ENCODE assay signal across 15 mouse cellular contexts in the genomic region with DNA sequence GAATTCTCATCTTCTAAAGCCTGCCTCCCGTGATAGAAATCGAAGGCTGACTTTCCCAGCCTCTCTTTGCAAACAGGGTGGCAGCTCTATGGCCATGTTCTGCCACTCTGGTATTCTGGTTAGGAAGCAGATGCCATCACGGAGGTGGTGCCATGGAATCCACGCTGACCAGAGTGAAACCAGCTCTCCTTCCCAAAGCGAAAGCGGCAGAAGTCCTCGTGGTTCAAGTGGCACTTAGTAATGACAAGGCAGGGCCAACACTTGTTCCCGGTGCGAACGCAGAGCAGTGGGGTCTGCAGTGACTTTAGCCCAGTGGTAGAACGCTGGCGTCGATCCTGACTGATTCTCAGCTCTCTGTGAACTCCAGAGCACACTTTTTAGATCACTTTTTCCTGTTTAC. TPM values are rescaled to one million over a fixed set of nuclear protein-coding genes. Genes with fewer than 3 reads are reported as not detected.
DNase-seq lines count a peak whose midpoint lies in the region; ATAC-seq and TF ChIP-seq lines count a peak whose summit lies in the region.
"Had no signal": no experiment of that assay in that cellular context is flagged by ENCODE, and none has a peak within 500 bp of the region (broad histone marks: within the 10 kb centered on the region; RNA-seq: fewer than 3 reads in every experiment).

No protein-coding gene starts in this region.

- 0 out of 2 replicates have a peak overlapping the region, but pooled peaks have one; percentile 0 for H3K4me2 ChIP-seq in intestine, embryonic 15.5 days (replicated peaks)
- H3K4me2 ChIP-seq in intestine, embryonic 16.5 days (ENCODE audit: low read depth, low read length): no peak overlapping the region
- H3K4me2 ChIP-seq: hindbrain, embryonic 15.5 days; stomach, embryonic 15.5 days had no signal

- no peaks in the 10 kb centered on the region for H3K9me3 ChIP-seq in intestine, embryonic 15.5 days
- H3K9me3 ChIP-seq in intestine, embryonic 16.5 days (ENCODE audit: control insufficient read depth, low read length): no peaks in the 10 kb centered on the region
- H3K9me3 ChIP-seq: G1E; hindbrain, embryonic 15.5 days; limb, embryonic 10.5 days; stomach, embryonic 15.5 days had no signal

- 87% methylated on average over 13 of the region's 13 CpGs for WGBS in intestine, embryonic 15.5 days
- WGBS in intestine, embryonic 16.5 days: 83% methylated on average over 13 of the region's 13 CpGs
- 9% methylated on average over 13 of the region's 13 CpGs for WGBS in bone marrow, adult 2 months
- 54% methylated on average over 13 of the region's 13 CpGs for WGBS in lung, adult 2 months
- 89% methylated on average over 13 of the region's 13 CpGs for WGBS in olfactory bulb, adult 2 months

- H3K4me3 ChIP-seq in intestine, embryonic 15.5 days (replicated peaks): no peak overlapping the region
- H3K4me3 ChIP-seq in intestine, embryonic 16.5 days (ENCODE audit: low read length): no peak overlapping the region
- H3K4me3 ChIP-seq in bone marrow, adult 2 months (replicated peaks; ENCODE audit: control insufficient read depth, low read depth, low read length): peak overlapping the region; percentile 60
- peak overlapping the region; percentile 17 for H3K4me3 ChIP-seq in lung, adult 2 months (replicated peaks; ENCODE audit: extremely low read depth, low read depth, low read length)
- H3K4me3 ChIP-seq in olfactory bulb, adult 2 months (ENCODE audit: insufficient read depth, low read depth, low read length): no peak overlapping the region
- H3K4me3 ChIP-seq: hindbrain, embryonic 15.5 days; limb, embryonic 10.5 days; stomach, embryonic 15.5 days had no signal

- H3K9ac ChIP-seq in intestine, embryonic 15.5 days: no peak overlapping the region
- no peak overlapping the region for H3K9ac ChIP-seq in intestine, embryonic 16.5 days (ENCODE audit: low read depth, low read length)
- H3K9ac ChIP-seq: hindbrain, embryonic 15.5 days; stomach, embryonic 15.5 days had no signal

- no peak for TF ChIP-seq POLR2A in bone marrow, adult 2 months (IDR thresholded peaks at IDR 0.05; ENCODE audit: borderline replicate concordance, control insufficient read depth, low read depth, low read length)
- no peak for TF ChIP-seq POLR2A in lung, adult 2 months (IDR thresholded peaks at IDR 0.05; ENCODE audit: borderline replicate concordance, extremely low read depth, low read depth, low read length)
- TF ChIP-seq POLR2A in olfactory bulb, adult 2 months (IDR thresholded peaks at IDR 0.05; ENCODE audit: insufficient read depth, low read depth, low read length): no peak

- H3K4me1 ChIP-seq in intestine, embryonic 15.5 days (replicated peaks): no peaks in the 10 kb centered on the region
- H3K4me1 ChIP-seq in intestine, embryonic 16.5 days (ENCODE audit: control insufficient read depth, insufficient read depth, low read length): no peaks in the 10 kb centered on the region; the same call in 1 of the 2 replicates
- peaks cover 4% of the 10 kb centered on the region for H3K4me1 ChIP-seq in bone marrow, adult 2 months (ENCODE audit: control insufficient read depth, insufficient read depth, low read length)
- H3K4me1 ChIP-seq in lung, adult 2 months (ENCODE audit: control insufficient read depth, insufficient read depth, low read length): no peaks in the 10 kb centered on the region; the same call in 1 of the 2 replicates
- H3K4me1 ChIP-seq in olfactory bulb, adult 2 months (ENCODE audit: control insufficient read depth, insufficient read depth, low read length): peaks cover 18% of the 10 kb centered on the region
- H3K4me1 ChIP-seq: hindbrain, embryonic 15.5 days; limb, embryonic 10.5 days; stomach, embryonic 15.5 days had no signal

- ATAC-seq in intestine, embryonic 15.5 days: no peak
- no peak for ATAC-seq in intestine, embryonic 16.5 days
- ATAC-seq: midbrain, embryonic 16.5 days had no signal

- H3K27ac ChIP-seq in intestine, embryonic 15.5 days: no peak overlapping the region
- H3K27ac ChIP-seq in intestine, embryonic 16.5 days (ENCODE audit: low read length): no peak overlapping the region
- H3K27ac ChIP-seq in bone marrow, adult 2 months (ENCODE audit: control insufficient read depth, insufficient read depth, low read depth, low read length, poor library complexity): peak overlapping the region; percentile 20
- H3K27ac ChIP-seq in olfactory bulb, adult 2 months (ENCODE audit: insufficient read depth, low read depth, low read length): 0 out of 2 replicates have a peak overlapping the region, but pooled peaks have one; percentile 16
- H3K27ac ChIP-seq: hindbrain, embryonic 15.5 days; limb, embryonic 10.5 days; stomach, embryonic 15.5 days had no signal

- no peaks in the 10 kb centered on the region for H3K27me3 ChIP-seq in intestine, embryonic 15.5 days (replicated peaks)
- H3K27me3 ChIP-seq in intestine, embryonic 16.5 days (replicated peaks; ENCODE audit: control insufficient read depth, insufficient read depth, low read length): no peaks in the 10 kb centered on the region
- H3K27me3 ChIP-seq: hindbrain, embryonic 15.5 days; stomach, embryonic 15.5 days had no signal

- H3K36me3 ChIP-seq in intestine, embryonic 15.5 days: 0 out of 2 replicates have a peak, but pooled peaks cover 1% of the 10 kb centered on the region
- no peaks in the 10 kb centered on the region for H3K36me3 ChIP-seq in intestine, embryonic 16.5 days (ENCODE audit: control insufficient read depth, insufficient read depth, low read length)
- H3K36me3 ChIP-seq: hindbrain, embryonic 15.5 days; limb, embryonic 10.5 days; stomach, embryonic 15.5 days had no signal

- no peak for TF ChIP-seq CTCF in bone marrow, adult 2 months (IDR thresholded peaks at IDR 0.05; ENCODE audit: control insufficient read depth, insufficient read depth, low read length)
- no peak for TF ChIP-seq CTCF in lung, adult 2 months (IDR thresholded peaks at IDR 0.05; ENCODE audit: insufficient read depth, low read length)
- TF ChIP-seq CTCF in olfactory bulb, adult 2 months (IDR thresholded peaks at IDR 0.05; ENCODE audit: insufficient read depth, low read depth, low read length): no peak

- DNase-seq in lung, adult 2 months: peak; percentile 41
- DNase-seq in urinary bladder, postnatal 25 days (ENCODE audit: low spot score): no peak
- no peak for DNase-seq in urinary bladder, adult 18-20 months (ENCODE audit: low spot score in 2 of 2)
- DNase-seq: adrenal gland, adult 8-10 months; cerebellum, adult 8-10 months; kidney, postnatal 25 days had no signal

RNA-seq across cellular contexts. Expression of a gene that starts 26.0 kb away (rescaled TPM):
- polyA plus RNA-seq in intestine, embryonic 15.5 days (2015; fragmentation: Nextera tagmentation; extraction: Ambion mirVana): not detected in 2 replicates
- not detected in 2 replicates for polyA plus RNA-seq in intestine, embryonic 16.5 days (2015; fragmentation: Nextera tagmentation; extraction: Ambion mirVana)
- not detected in 2 replicates for polyA plus RNA-seq in bone marrow, adult 2 months (2011; ENCODE audit: insufficient read depth, insufficient read length, low replicate concordance, missing spikeins)
- polyA plus RNA-seq in lung, adult 2 months (2012; rRNA removed): not detected in 2 replicates
- polyA plus RNA-seq in olfactory bulb, adult 2 months (2012; ENCODE audit: insufficient read depth, insufficient read length, low replicate concordance, missing spikeins): not detected in 2 replicates
- polyA plus RNA-seq: G1E; hindbrain, embryonic 15.5 days; limb, embryonic 10.5 days; midbrain, embryonic 16.5 days; stomach, embryonic 15.5 days had no signal

RNA-seq across cellular contexts. Expression of a gene that starts 26.6 kb away (rescaled TPM):
- polyA plus RNA-seq in intestine, embryonic 15.5 days (2015; fragmentation: Nextera tagmentation; extraction: Ambion mirVana): 66.4 and 72.6 TPM in 2 replicates
- polyA plus RNA-seq in intestine, embryonic 16.5 days (2015; fragmentation: Nextera tagmentation; extraction: Ambion mirVana): 75.3 and 77.5 TPM in 2 replicates
- polyA plus RNA-seq in bone marrow, adult 2 months (2011; ENCODE audit: insufficient read depth, insufficient read length, low replicate concordance, missing spikeins): 11.7 and 16.1 TPM in 2 replicates
- polyA plus RNA-seq in lung, adult 2 months (2012; rRNA removed): 12.8 and 13.1 TPM in 2 replicates
- not detected in 2 replicates for polyA plus RNA-seq in olfactory bulb, adult 2 months (2012; ENCODE audit: insufficient read depth, insufficient read length, low replicate concordance, missing spikeins)

Comparison
In these comparisons a context has a peak if more than half of its experiments do, and no peak if none do; other contexts are left out.
1. H3K27ac ChIP-seq: peak in bone marrow, adult 2 months (single experiment) and olfactory bulb, adult 2 months (single experiment); none in intestine, embryonic 15.5 days (single experiment) and intestine, embryonic 16.5 days (single experiment).
2. H3K4me3 ChIP-seq: peak in bone marrow, adult 2 months (single experiment) and lung, adult 2 months (single experiment); none in intestine, embryonic 15.5 days (single experiment), intestine, embryonic 16.5 days (single experiment) and olfactory bulb, adult 2 months (single experiment).